Mouse (Mus musculus) limb, embryonic 14.5 days (tissue): Measurements from ENCODE around the gene Lpar3. TPM values are rescaled to one million over a fixed set of nuclear protein-coding genes. Genes with fewer than 3 reads are reported as not detected.

Source experiments
- ATAC-seq: fragments of 200-750 bp; cut with Nextera tagmentation; 2 replicates; pipeline ENCODE4 v1.8.0; 2017; ENCODE audit warnings: low read depth, moderate number of reproducible peaks, moderate TSS enrichment; ENCODE audit not compliant: low FRiP score
- DNase-seq: peaks from one replicate; pipeline ENCODE4 v3.0.0-alpha.2; 2015; ENCODE audit warnings: low spot score
- H3K27ac ChIP-seq: fragments of 300-500 bp; sonication (generic); replicated peaks from 2 replicates; pipeline ENCODE4 v1.5.1; 2014; ENCODE audit warnings: low read depth, mild to moderate bottlenecking, low read length, moderate library complexity, mixed read lengths
- H3K27me3 ChIP-seq: fragments of 300-500 bp; sonication (generic); 2 replicates; pipeline ENCODE4 v1.6.1; 2014; ENCODE audit warnings: low read length, mixed read lengths; ENCODE audit not compliant: control insufficient read depth, insufficient read depth
- H3K36me3 ChIP-seq: fragments of 300-500 bp; sonication (generic); 2 replicates; pipeline ENCODE4 v1.6.1; 2014; ENCODE audit warnings: mild to moderate bottlenecking, low read length, moderate library complexity, mixed read lengths; ENCODE audit not compliant: control insufficient read depth, insufficient read depth
- H3K4me1 ChIP-seq: fragments of 300-500 bp; sonication (generic); 2 replicates; pipeline ENCODE4 v1.6.1; 2014; ENCODE audit warnings: antibody characterized with exemption, low read length, mixed read lengths; ENCODE audit not compliant: control insufficient read depth, insufficient read depth
- H3K4me2 ChIP-seq: fragments of 300-500 bp; sonication (generic); replicated peaks from 2 replicates; pipeline ENCODE4 v1.6.1; 2014; ENCODE audit warnings: low read depth, mild to moderate bottlenecking, low read length, moderate library complexity; ENCODE audit not compliant: severe bottlenecking
- H3K4me3 ChIP-seq: fragments of 300-500 bp; sonication (generic); replicated peaks from 2 replicates; pipeline ENCODE4 v1.5.1; 2014; ENCODE audit warnings: low read length
- H3K9ac ChIP-seq: fragments of 300-500 bp; sonication (generic); 2 replicates; pipeline ENCODE4 v1.6.1; 2014; ENCODE audit warnings: mild to moderate bottlenecking, low read depth, low read length, moderate library complexity; ENCODE audit not compliant: severe bottlenecking
- H3K9me3 ChIP-seq: fragments of 300-500 bp; sonication (generic); 2 replicates; pipeline ENCODE4 v1.6.1; 2016; ENCODE audit warnings: low read length; ENCODE audit not compliant: control insufficient read depth
- POLR2A ChIP-seq: fragments of 200-500 bp; IDR thresholded peaks from 2 replicates; pipeline ENCODE4 v1.8.0; 2012; ENCODE audit warnings: inconsistent platforms, mild to moderate bottlenecking, moderate library complexity, borderline replicate concordance; ENCODE audit not compliant: insufficient read depth, insufficient read length; ENCODE audit errors: extremely low read depth
- WGBS: fragments of 180-500 bp; shearing (Covaris S2); extraction: QIAGEN DNeasy Blood & Tissue Kit; methylation state at CpG from one replicate; pipeline ENCODE4 v1.1.7; 2014; 5-methylcytosine and 5-hydroxymethylcytosine counted together
- polyA plus RNA-seq, 2 experiments: library from polyadenylated mRNA; depleted of rRNA in 1 of 2; stranded (reverse) in 1 of 2; unstranded in 1 of 2; fragments of >200 nt; fragmentation: Nextera tagmentation in 1 of 2; extraction: Ambion mirVana in 1 of 2; gene quantifications; 2 replicates each; pipeline versions ENCODE4 v1.2.1 to v1.2.3; 2012 to 2014

Gene Lpar3
- polyA plus RNA-seq, 2 experiments = 1.8 to 2.2 TPM

DNA sequence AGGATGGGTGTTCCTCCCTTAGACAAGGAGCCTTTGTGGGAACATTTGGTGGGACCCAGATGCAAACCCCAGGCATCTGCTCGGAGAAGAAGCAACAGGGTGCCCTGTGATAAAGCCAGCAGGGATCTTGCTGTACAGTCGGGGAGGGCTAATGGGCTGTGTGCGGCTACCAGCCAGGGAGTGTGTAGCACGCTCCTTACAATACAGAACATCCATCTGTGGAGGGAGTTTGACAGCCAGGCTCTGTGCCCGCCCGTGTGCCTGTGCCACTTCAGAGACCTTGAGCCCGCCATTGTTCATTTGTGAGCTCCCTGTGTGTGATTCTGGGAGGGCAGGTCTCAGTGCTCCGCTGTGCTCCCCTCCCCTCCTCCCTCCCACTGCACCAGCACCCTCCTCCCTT lies 104.2 kb downstream of the Lpar3 start:
- Histone ChIP-seq H3K4me1 (peaks cover 11% of the 10 kb centered on the region; the same call in 1 of the 2 replicates), H3K9ac (no peak overlapping the region), H3K4me2 (no peak overlapping the region), H3K4me3 (no peak overlapping the region), H3K36me3 (no peaks in the 10 kb centered on the region), H3K27me3 (no peaks in the 10 kb centered on the region), H3K9me3 (no peaks in the 10 kb centered on the region), H3K27ac (no peak overlapping the region)
- WGBS = 66% methylated on average over 8 of the region's 8 CpGs
- DNase-seq (no peak), ATAC-seq (no peak)
- no peak for TF ChIP-seq POLR2A

DNA sequence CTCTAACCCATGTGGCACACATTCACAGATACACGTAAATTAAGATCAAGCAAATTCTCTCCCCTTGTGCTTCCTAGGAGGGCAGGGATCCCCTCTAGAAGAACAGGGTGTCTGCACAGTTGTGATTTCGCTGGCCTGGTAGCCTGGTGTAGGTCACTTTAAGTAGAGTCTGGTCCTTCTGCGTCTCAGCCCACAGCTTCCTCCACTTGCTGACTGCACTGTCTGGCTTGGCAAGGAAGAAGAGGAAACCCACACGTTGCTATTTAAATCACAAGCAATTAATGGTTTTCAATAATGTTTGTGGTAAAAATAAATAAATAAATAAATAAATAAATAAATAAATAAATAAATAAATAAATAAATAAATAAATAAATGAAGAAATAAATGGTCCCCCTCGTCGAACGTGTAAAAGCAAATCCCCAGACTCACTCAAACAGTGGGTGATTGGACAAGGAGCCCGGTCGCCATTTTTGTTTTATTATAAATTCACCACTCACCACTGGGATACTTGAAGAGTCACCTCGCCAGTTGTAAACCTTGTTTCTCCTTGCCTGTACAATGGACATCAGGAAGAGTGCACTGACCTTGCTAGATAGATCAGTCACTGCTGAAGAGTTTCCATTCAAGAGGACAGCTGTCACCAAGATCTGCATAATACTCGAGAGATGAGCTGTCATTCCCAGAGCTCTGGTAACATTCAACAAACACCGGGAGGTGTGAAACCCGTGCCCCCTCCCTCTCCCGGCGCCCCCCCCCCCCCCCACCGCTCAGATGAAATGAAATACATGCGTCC lies 106.2 kb downstream of the Lpar3 start:
- 0 out of 2 replicates have a peak overlapping the region, but pooled peaks have one; percentile 32 for H3K4me3 ChIP-seq
- 46% methylated on average over 13 of the region's 17 CpGs for WGBS
- no peaks in the 10 kb centered on the region for H3K9me3 ChIP-seq
- DNase-seq = peak; percentile 26
- no peaks in the 10 kb centered on the region for H3K27me3 ChIP-seq
- no peaks in the 10 kb centered on the region for H3K36me3 ChIP-seq
- peak overlapping the region; percentile 82 for H3K4me2 ChIP-seq
- peaks cover 12% of the 10 kb centered on the region; the same call in 1 of the 2 replicates for H3K4me1 ChIP-seq
- ATAC-seq = peak; percentile 16; the same call in 1 of the 2 replicates
- no peak overlapping the region for H3K9ac ChIP-seq
- no peak for TF ChIP-seq POLR2A
- no peak overlapping the region for H3K27ac ChIP-seq

DNA sequence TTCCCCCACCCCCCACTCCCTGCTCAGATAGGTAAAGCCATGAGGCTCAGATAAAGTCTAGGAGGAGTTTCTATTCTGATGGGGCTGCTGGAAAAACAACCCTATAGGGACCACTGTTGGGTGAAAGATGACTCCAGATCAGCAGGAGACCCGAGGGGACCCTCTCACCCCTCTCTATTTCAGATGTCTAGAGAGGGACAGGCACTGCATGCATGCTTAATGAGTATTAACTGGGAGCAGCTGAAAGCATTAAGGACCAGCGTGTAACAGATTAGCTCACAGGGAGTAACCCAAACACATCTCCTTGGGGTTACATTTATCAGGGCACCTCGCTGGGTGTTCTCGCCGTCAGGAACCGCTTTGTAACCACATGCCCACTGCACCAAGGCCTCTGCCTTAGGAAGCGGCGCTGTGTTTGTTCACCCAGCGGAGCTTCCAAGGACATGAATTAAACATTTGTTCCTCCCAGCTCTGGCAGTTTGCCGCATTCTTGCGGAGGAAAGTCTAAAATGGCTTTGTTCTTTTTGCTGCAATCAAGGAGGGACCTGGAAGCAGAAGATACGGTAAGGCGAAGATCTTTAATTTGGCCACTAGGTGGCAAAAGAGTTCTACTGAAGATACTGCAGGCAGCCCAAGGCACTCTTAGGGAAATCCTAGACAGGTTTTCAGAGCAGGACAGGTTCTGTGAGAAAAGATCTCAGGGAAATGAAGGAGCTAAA lies 106.9 kb downstream of the Lpar3 start:
- Histone ChIP-seq H3K27ac (no peak overlapping the region; the same call in 1 of the 2 replicates), H3K9ac (peak overlapping the region; percentile 50)
- TF ChIP-seq POLR2A = peak; percentile 18; the same call in 1 of the 2 replicates

DNA sequence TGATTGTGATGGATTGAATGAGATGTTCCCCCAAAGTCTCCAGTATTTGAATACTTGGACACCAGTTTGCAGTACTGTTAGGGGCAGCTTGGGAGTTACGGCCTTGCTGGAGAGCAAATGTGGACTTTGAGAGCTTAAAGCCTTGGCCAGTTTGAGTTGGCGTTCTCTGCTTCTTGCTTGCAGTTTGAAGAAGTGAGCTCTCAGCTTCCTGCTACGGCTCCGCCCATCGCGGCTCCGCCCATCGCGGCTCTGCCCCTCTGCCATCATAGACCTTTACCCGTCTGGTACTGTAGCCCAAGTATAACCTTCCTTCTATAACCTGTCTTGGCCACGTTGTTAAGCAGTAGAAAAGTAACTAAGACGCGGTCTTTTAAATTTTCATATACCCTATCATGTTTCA lies 108.0 kb downstream of the Lpar3 start:
- TF ChIP-seq POLR2A = no peak
- Histone ChIP-seq H3K27me3 (no peaks in the 10 kb centered on the region), H3K27ac (no peak overlapping the region), H3K36me3 (no peaks in the 10 kb centered on the region), H3K9ac (no peak overlapping the region), H3K4me2 (peak overlapping the region; percentile 82), H3K4me3 (peak overlapping the region; percentile 32; the same call in 1 of the 2 replicates), H3K4me1 (peaks cover 12% of the 10 kb centered on the region; the same call in 1 of the 2 replicates), H3K9me3 (no peaks in the 10 kb centered on the region)
- DNase-seq = peak; percentile 23
- 15% methylated on average over 13 of the region's 13 CpGs for WGBS
- no peak for ATAC-seq

More for the DNA sequence above, 106.9 kb downstream of the Lpar3 start:
- no peaks in the 10 kb centered on the region for H3K9me3 ChIP-seq
- peak overlapping the region; percentile 82 for H3K4me2 ChIP-seq
- peak; percentile 86 for ATAC-seq
- H3K27me3 ChIP-seq = no peaks in the 10 kb centered on the region
- WGBS = 2% methylated on average over 13 of the region's 13 CpGs
- DNase-seq = peak; percentile 95
- H3K36me3 ChIP-seq = no peaks in the 10 kb centered on the region
- peak overlapping the region; percentile 32 for H3K4me3 ChIP-seq
- H3K4me1 ChIP-seq = peaks cover 12% of the 10 kb centered on the region; the same call in 1 of the 2 replicates

DNA sequence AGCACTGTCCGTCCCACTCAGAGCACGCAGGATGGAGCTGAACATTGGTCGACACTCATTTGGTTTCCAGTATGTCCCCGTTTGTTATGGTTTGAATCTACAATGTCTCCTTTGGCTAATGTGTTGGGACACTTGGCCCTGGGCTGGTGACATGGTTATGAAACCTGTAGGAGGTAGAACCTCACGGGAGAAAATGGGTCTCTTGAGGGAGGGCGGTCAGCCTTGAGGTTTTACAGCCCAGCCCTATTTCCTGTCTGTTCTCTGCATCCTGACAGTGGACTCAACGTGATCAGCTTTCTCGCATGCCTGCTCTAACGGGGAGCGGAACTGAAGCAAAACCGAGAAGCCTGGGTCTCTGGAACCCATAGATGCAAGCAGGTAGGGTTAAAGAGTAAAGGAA lies 111.1 kb downstream of the Lpar3 start:
- Histone ChIP-seq H3K4me3 (no peak overlapping the region), H3K27ac (no peak overlapping the region), H3K9ac (no peak overlapping the region), H3K4me1 (peaks cover 12% of the 10 kb centered on the region; the same call in 1 of the 2 replicates), H3K27me3 (no peaks in the 10 kb centered on the region), H3K9me3 (no peaks in the 10 kb centered on the region), H3K36me3 (no peaks in the 10 kb centered on the region), H3K4me2 (no peak overlapping the region)
- 61% methylated on average over 11 of the region's 11 CpGs for WGBS
- no peak for ATAC-seq
- no peak for TF ChIP-seq POLR2A
- DNase-seq = no peak
